Mouse (Mus musculus) kidney, adult 11 months (tissue): ENCODE measurements around the gene Bok.
A peak's percentile ranks its signal among the peaks of the same experiment; 100 is the strongest.

Source experiments
- DNase-seq: peaks from one replicate; pipeline ENCODE4 v3.0.0; 2022

Bok gene

GRCm38 (mm10) chr1:93691106-93691505 lies 5.6 kb downstream of the Bok start:
- DNase-seq, result no peak

GRCm38 (mm10) chr1:93691786-93692357 lies 6.4 kb downstream of the Bok start:
- DNase-seq, result no peak

- no peak for DNase-seq
Measured at GRCm38 (mm10) chr1:93692773-93693172, 7.3 kb downstream of the Bok start.

GRCm38 (mm10) chr1:93693502-93693901 lies 8.0 kb downstream of the Bok start:
- no peak for DNase-seq

GRCm38 (mm10) chr1:93693943-93694342 lies 8.5 kb downstream of the Bok start:
- DNase-seq, result peak; percentile 23

GRCm38 (mm10) chr1:93694966-93695365 lies 9.5 kb downstream of the Bok start:
- peak; percentile 76 for DNase-seq

- DNase-seq, result peak; percentile 39
Measured at GRCm38 (mm10) chr1:93697317-93697716, 11.9 kb downstream of the Bok start.

GRCm38 (mm10) chr1:93699159-93699558 lies 13.7 kb downstream of the Bok start:
- DNase-seq, result no peak

- no peak for DNase-seq
Measured at GRCm38 (mm10) chr1:93702106-93702505, 16.6 kb downstream of the Bok start.

- no peak for DNase-seq
Measured at GRCm38 (mm10) chr1:93703472-93704048, 18.1 kb downstream of the Bok start.

GRCm38 (mm10) chr1:93704341-93704740 lies 18.9 kb downstream of the Bok start:
- no peak for DNase-seq

- no peak for DNase-seq
Measured at GRCm38 (mm10) chr1:93705389-93705788, 19.9 kb downstream of the Bok start.

GRCm38 (mm10) chr1:93716166-93716565 lies 30.7 kb downstream of the Bok start:
- DNase-seq, result no peak

- DNase-seq, result no peak
Measured at GRCm38 (mm10) chr1:93721557-93721956, 36.1 kb downstream of the Bok start.

GRCm38 (mm10) chr1:93724623-93725022 lies 39.2 kb downstream of the Bok start:
- no peak for DNase-seq

GRCm38 (mm10) chr1:93725665-93726064 lies 40.2 kb downstream of the Bok start:
- DNase-seq, result no peak

GRCm38 (mm10) chr1:93726116-93726515 lies 40.7 kb downstream of the Bok start:
- DNase-seq, result no peak

GRCm38 (mm10) chr1:93726974-93727373 lies 41.5 kb downstream of the Bok start:
- DNase-seq, result peak; percentile 40

GRCm38 (mm10) chr1:93731103-93731502 lies 45.6 kb downstream of the Bok start:
- DNase-seq, result peak; percentile 24

GRCm38 (mm10) chr1:93731880-93732281 lies 46.4 kb downstream of the Bok start:
- peak; percentile 42 for DNase-seq

GRCm38 (mm10) chr1:93735859-93736258 lies 50.4 kb downstream of the Bok start:
- DNase-seq, result no peak

GRCm38 (mm10) chr1:93737711-93738110 lies 52.3 kb downstream of the Bok start:
- DNase-seq, result no peak

- no peak for DNase-seq
Measured at GRCm38 (mm10) chr1:93740671-93741070, 55.2 kb downstream of the Bok start.

- DNase-seq, result no peak
Measured at GRCm38 (mm10) chr1:93741987-93742386, 56.5 kb downstream of the Bok start.

- DNase-seq, result no peak
Measured at GRCm38 (mm10) chr1:93742910-93743309, 57.5 kb downstream of the Bok start.
